Mouse (Mus musculus) midbrain, postnatal 0 days (tissue): ENCODE results near the gene Clec16a. TPM values are rescaled to one million over a fixed set of nuclear protein-coding genes. Genes with fewer than 3 reads are reported as not detected.

Experiments used
- ATAC-seq: fragments of 200-750 bp; cut with Nextera tagmentation; 2 replicates; pipeline ENCODE4 v1.8.0; 2017; ENCODE audit warnings: moderate number of reproducible peaks, mild to moderate bottlenecking, moderate TSS enrichment, moderate library complexity; ENCODE audit not compliant: low FRiP score
- DNase-seq: peaks from one replicate; pipeline ENCODE4 v3.0.0-alpha.2; 2015; ENCODE audit warnings: low spot score
- H3K27ac ChIP-seq: fragments of 300-500 bp; sonication (generic); 2 replicates; pipeline ENCODE4 v1.5.1; 2014; ENCODE audit warnings: low read depth, mild to moderate bottlenecking, low read length, mixed read lengths
- H3K27me3 ChIP-seq: fragments of 300-500 bp; sonication (generic); 2 replicates; pipeline ENCODE4 v1.6.1; 2014; ENCODE audit warnings: low read length, control low read depth, mixed read lengths; ENCODE audit not compliant: insufficient read depth
- H3K36me3 ChIP-seq: fragments of 300-500 bp; sonication (generic); 2 replicates; pipeline ENCODE4 v1.6.1; 2014; ENCODE audit warnings: low read length, control low read depth, mixed read lengths; ENCODE audit not compliant: insufficient read depth
- H3K4me1 ChIP-seq: fragments of 300-500 bp; sonication (generic); 2 replicates; pipeline ENCODE4 v1.6.1; 2014; ENCODE audit warnings: mild to moderate bottlenecking, control low read depth, antibody characterized with exemption, low read length, mixed read lengths; ENCODE audit not compliant: insufficient read depth
- H3K4me2 ChIP-seq: fragments of 300-500 bp; sonication (generic); 2 replicates; pipeline ENCODE4 v1.6.1; 2014; ENCODE audit warnings: low read depth, mild to moderate bottlenecking, low read length, mixed read lengths; ENCODE audit not compliant: poor library complexity, severe bottlenecking
- H3K4me3 ChIP-seq: fragments of 300-500 bp; sonication (generic); 2 replicates; pipeline ENCODE4 v1.5.1; 2014; ENCODE audit warnings: low read depth, mild to moderate bottlenecking, low read length, moderate library complexity
- H3K9ac ChIP-seq: fragments of 300-500 bp; sonication (generic); replicated peaks from 2 replicates; pipeline ENCODE4 v1.6.1; 2014; ENCODE audit warnings: mild to moderate bottlenecking, low read length, moderate library complexity, mixed read lengths; ENCODE audit not compliant: poor library complexity, severe bottlenecking
- H3K9me3 ChIP-seq: fragments of 300-500 bp; sonication (generic); 2 replicates; pipeline ENCODE4 v1.6.1; 2016; ENCODE audit warnings: low read length, control low read depth
- CTCF ChIP-seq: IDR thresholded peaks from 2 replicates; pipeline ENCODE4 v1.5.1; 2016; ENCODE audit warnings: antibody characterized with exemption, mild to moderate bottlenecking
- WGBS: fragments of 180-500 bp; shearing (Covaris S2); extraction: QIAGEN DNeasy Blood & Tissue Kit; methylation state at CpG from one replicate; pipeline ENCODE4 v1.1.7; 2014; 5-methylcytosine and 5-hydroxymethylcytosine counted together
- polyA plus RNA-seq: library from polyadenylated mRNA; unstranded; fragments of >200 nt; fragmentation: Nextera tagmentation; extraction: Ambion mirVana; gene quantifications from 2 replicates; pipeline ENCODE4 v1.2.1, GENCODE M21; 2015
- total RNA-seq: library from RNA; depleted of rRNA; stranded (reverse); fragments of >200 nt; gene quantifications from 2 replicates; pipeline ENCODE4 v1.2.3, GENCODE M21; 2014; rRNA removed

Gene Clec16a
- total and polyA plus RNA-seq, 2 experiments from 2014 or later, result 63.8 to 69.5 TPM

GRCm38 (mm10) chr16:10788866-10789265 lies 243.7 kb downstream of the Clec16a start:
- Histone ChIP-seq H3K4me2 (no peak overlapping the region), H3K36me3 (no peaks in the 10 kb centered on the region), H3K9me3 (no peaks in the 10 kb centered on the region), H3K27me3 (no peaks in the 10 kb centered on the region), H3K27ac (no peak overlapping the region), H3K4me3 (no peak overlapping the region), H3K9ac (no peak overlapping the region), H3K4me1 (no peaks in the 10 kb centered on the region)
- WGBS, result 72% methylated on average over 4 of the region's 4 CpGs
- DNase-seq, result no peak
- no peak for ATAC-seq
- no peak for TF ChIP-seq CTCF

DNA sequence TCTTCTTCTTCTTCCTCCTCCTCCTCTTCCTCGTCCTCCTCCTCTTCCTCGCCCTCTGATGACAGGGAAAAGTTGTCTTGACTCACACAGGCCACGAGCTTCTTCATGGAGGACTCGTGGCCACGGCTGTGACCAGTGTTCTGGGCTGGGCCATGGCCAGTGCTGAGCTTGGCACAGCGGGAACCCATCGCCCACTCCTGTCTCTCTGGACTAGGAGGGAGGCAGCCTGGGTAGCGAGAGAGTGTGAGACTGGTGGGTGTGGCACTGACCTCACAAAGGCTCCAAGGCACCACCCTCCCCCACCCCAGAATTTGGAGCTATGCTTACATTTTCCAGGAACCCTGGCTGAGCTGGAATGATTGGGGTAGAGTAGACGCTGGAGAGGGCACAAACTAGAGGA lies 245.6 kb downstream of the Clec16a start, which contains the start of gene Prm3:
TSS of gene Prm3 (minus strand) at position 213 of the 400 bp plus-strand sequence.
- WGBS, result 81% methylated on average over 9 of the region's 9 CpGs
- Histone ChIP-seq H3K4me3 (no peak within 1 kb of the TSS), H3K9me3 (no peaks in the 10 kb centered on the region), H3K9ac (no peak within 1 kb of the TSS), H3K4me2 (no peak within 1 kb of the TSS), H3K36me3 (no peaks in the 10 kb centered on the region), H3K4me1 (no peaks in the 10 kb centered on the region), H3K27ac (no peak within 1 kb of the TSS), H3K27me3 (no peaks in the 10 kb centered on the region)
- ATAC-seq (no peak), DNase-seq (no peak)
- no peak for TF ChIP-seq CTCF

Other genes starting within 250 kb of the Clec16a start
- 18.0 and 18.9 TPM in 2 replicates for gene Emp2, start 231.4 kb upstream of the Clec16a start, total RNA-seq
- 21.3 and 21.9 TPM in 2 replicates for gene Emp2, start 231.4 kb upstream of the Clec16a start, polyA plus RNA-seq
- 9.4 and 11.2 TPM in 2 replicates for gene Tekt5, start 149.8 kb upstream of the Clec16a start, total RNA-seq
- gene Tekt5, start 149.8 kb upstream of the Clec16a start, polyA plus RNA-seq, result 29.3 and 33.7 TPM in 2 replicates
- 33.0 and 37.8 TPM in 2 replicates for gene Nubp1, start 133.4 kb upstream of the Clec16a start, total RNA-seq
- 36.1 and 40.3 TPM in 2 replicates for gene Nubp1, start 133.4 kb upstream of the Clec16a start, polyA plus RNA-seq
- gene Tvp23a, start 98.0 kb upstream of the Clec16a start, total RNA-seq, result 77.6 and 82.0 TPM in 2 replicates
- gene Tvp23a, start 98.0 kb upstream of the Clec16a start, polyA plus RNA-seq, result 44.1 and 46.8 TPM in 2 replicates
- under 0.01 and 0.09 TPM in 2 replicates for gene Ciita, start 65.3 kb upstream of the Clec16a start, total RNA-seq
- gene Ciita, start 65.3 kb upstream of the Clec16a start, polyA plus RNA-seq, result 0.26 and 0.27 TPM in 2 replicates
- gene Dexi, start 2.3 kb upstream of the Clec16a start, total RNA-seq, result 24.6 and 38.0 TPM in 2 replicates
- 16.7 and 18.2 TPM in 2 replicates for gene Dexi, start 2.3 kb upstream of the Clec16a start, polyA plus RNA-seq
- gene Socs1, start 240.2 kb downstream of the Clec16a start, total RNA-seq, result 4.1 and 7.9 TPM in 2 replicates
- gene Socs1, start 240.2 kb downstream of the Clec16a start, polyA plus RNA-seq, result 4.6 and 4.8 TPM in 2 replicates
- not detected in 2 replicates for gene Tnp2, start 243.3 kb downstream of the Clec16a start, total RNA-seq
- not detected in 2 replicates for gene Tnp2, start 243.3 kb downstream of the Clec16a start, polyA plus RNA-seq
- not detected in 2 replicates for gene Prm3, start 245.6 kb downstream of the Clec16a start, total RNA-seq
- not detected in 2 replicates for gene Prm3, start 245.6 kb downstream of the Clec16a start, polyA plus RNA-seq